Mouse (Mus musculus): ENCODE results near the gene Pdzk1.

DNA sequence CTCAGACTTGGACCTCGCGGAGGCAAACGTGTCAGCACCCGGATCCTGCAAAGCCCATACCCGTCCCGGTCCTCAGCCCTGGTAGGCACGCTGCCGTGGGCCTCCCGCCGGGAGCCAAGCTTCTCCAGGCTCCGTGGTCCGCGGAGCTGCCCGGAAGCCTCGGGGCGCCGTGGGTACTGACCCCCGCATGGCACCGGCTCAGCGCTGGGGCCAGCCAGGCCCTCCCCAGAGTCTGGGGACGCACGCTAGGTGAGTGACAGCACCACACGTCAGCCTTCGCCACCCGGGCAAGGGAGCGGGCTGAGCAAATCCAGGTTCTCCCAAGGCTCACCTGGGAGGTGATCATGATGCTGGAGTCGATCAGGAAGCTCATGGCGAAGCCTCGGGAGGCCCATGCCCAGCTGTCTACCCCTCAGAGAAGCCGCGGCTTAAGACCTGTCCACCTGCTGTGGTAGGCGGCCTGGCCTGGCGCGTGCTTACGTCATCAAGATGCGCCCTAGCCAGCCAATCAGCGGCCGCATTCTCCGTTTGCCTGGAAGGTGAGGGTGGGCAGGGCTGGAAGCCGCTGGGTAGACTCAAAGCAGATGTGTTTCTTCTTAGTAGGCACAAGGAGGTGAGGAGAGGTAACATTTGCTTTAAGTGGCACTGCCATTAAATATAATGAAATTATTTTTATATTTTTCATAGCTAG lies 75.9 kb downstream of the Pdzk1 start, which contains the start of gene Gpr89:
- TF ChIP-seq POLR2A (IDR thresholded peaks at IDR 0.05; ENCODE audit: insufficient read depth, low read length) (no peak), EP300 (IDR thresholded peaks at IDR 0.05; ENCODE audit: insufficient read depth, low read depth, low read length) (no peak), CTCF (IDR thresholded peaks at IDR 0.05; ENCODE audit: low read depth, low read length) (no peak)

Measured in ES-Bruce4 (cell line).